Mouse (Mus musculus): ENCODE results near the gene Olfr201.
"Not testable (repeated sequence)": the region's sequence is repeated elsewhere in the genome, so short reads cannot be mapped to it uniquely, and the experiment has no call there.

GRCm38 (mm10) chr16:59217861-59218260 lies 54.6 kb downstream of the Olfr201 start:
- TF ChIP-seq CTCF, EP300 (IDR thresholded peaks at IDR 0.05; ENCODE audit: low read depth): not testable (repeated sequence)

All from heart, postnatal 0 days (tissue).